Mouse (Mus musculus) bone marrow macrophage, adult 2 months (primary cell): ENCODE data around the gene Ovca2. TPM values are rescaled to one million over a fixed set of nuclear protein-coding genes. Genes with fewer than 3 reads are reported as not detected.

ENCODE experiments used
- H3K27ac ChIP-seq: 2 replicates; pipeline ENCODE4 v1.5.1; 2012; ENCODE audit warnings: low read depth, low read length; ENCODE audit not compliant: insufficient read depth
- H3K4me1 ChIP-seq: 2 replicates; pipeline ENCODE4 v1.6.1; 2012; ENCODE audit warnings: low read length; ENCODE audit not compliant: control insufficient read depth, insufficient read depth
- H3K4me3 ChIP-seq: 2 replicates; pipeline ENCODE4 v1.5.1; 2012; ENCODE audit warnings: mild to moderate bottlenecking, low read length, moderate library complexity; ENCODE audit not compliant: insufficient read depth
- CTCF ChIP-seq: IDR thresholded peaks from 2 replicates; pipeline ENCODE4 v1.5.1; 2012; ENCODE audit warnings: low read depth, mild to moderate bottlenecking, low read length, moderate library complexity
- POLR2A ChIP-seq: IDR thresholded peaks from 2 replicates; pipeline ENCODE4 v1.6.1; 2012; ENCODE audit warnings: mild to moderate bottlenecking, low read depth, low read length, borderline replicate concordance
- polyA plus RNA-seq: library from polyadenylated mRNA; stranded (reverse); fragments of >200 nt; gene quantifications from 2 replicates; pipeline ENCODE4 v1.2.4, GENCODE M21; 2012; ENCODE audit not compliant: missing spikeins, insufficient read depth, insufficient read length

Ovca2 gene
- polyA plus RNA-seq, 1 experiment, result 13.4 TPM

DNA sequence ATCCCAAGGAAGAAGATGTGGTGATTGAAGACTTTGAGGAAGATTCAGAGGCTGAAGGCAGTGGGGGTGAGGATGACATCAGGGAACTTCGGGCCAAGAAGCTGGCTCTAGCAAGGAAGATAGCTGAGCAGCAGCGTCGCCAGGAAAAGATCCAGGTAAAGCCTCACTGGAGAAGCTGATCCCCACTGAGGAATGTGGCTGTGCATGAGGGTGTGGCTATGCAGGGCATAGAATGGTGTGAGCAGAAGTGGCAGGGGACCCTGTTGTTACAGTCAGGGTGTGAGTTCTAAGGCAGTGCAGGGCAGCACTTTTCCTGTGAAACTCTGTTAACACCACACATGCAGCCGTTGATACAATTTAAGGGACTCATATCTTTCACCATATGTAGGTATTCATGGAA is 35.9 kb downstream of the Ovca2 start:
- TF ChIP-seq CTCF, result no peak
- no peak for TF ChIP-seq POLR2A
- H3K27ac ChIP-seq, result no peak overlapping the region

DNA sequence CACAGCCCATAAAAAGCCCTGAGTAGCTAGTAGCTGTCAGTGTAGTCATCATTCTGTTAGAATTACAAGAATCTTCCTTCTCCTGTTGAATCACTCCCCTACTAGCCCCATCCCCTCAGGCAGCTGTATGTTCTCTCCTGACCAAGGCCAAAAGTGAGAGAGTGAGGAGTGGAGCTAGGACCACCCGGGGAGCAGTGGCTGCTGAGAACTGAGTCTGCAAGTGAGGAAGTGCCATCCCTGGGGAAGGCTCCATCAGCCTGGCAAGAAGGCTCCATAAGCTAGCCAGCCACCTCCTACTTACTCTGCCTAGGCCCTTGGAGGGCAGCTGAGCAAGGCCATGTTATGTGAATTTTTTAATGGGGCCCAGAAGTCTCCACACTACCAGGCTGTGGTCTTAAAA is 36.7 kb downstream of the Ovca2 start:
- no peak overlapping the region for H3K4me3 ChIP-seq
- no peak for TF ChIP-seq POLR2A
- TF ChIP-seq CTCF, result no peak
- peaks cover 14% of the 10 kb centered on the region for H3K4me1 ChIP-seq
- H3K27ac ChIP-seq, result no peak overlapping the region

More for the DNA sequence above, 35.9 kb downstream of the Ovca2 start:
- Histone ChIP-seq H3K4me1 (peaks cover 11% of the 10 kb centered on the region), H3K4me3 (no peak overlapping the region)

DNA sequence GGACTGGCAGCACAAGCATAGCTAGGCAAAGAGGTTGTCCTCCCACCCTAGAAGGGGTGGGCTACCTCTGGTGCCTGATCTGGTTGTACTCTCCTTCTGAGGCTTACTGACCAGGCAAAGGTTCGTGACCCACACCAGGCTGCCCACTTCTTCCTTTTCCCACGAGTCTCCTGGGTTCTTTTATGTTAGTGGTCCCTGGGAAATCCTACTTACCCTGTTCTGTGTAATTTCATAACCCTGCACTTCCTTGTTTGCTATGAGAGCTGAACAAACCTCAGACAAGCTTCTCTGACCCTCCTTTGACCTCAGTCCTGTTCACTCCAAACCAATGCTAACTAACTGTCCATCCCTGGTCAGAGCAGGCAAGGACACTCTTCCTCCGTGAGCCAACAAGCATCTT is 37.6 kb downstream of the Ovca2 start:
- Histone ChIP-seq H3K4me1 (peaks cover 17% of the 10 kb centered on the region), H3K27ac (no peak overlapping the region)
- no peak for TF ChIP-seq CTCF
- no peak for TF ChIP-seq POLR2A

DNA sequence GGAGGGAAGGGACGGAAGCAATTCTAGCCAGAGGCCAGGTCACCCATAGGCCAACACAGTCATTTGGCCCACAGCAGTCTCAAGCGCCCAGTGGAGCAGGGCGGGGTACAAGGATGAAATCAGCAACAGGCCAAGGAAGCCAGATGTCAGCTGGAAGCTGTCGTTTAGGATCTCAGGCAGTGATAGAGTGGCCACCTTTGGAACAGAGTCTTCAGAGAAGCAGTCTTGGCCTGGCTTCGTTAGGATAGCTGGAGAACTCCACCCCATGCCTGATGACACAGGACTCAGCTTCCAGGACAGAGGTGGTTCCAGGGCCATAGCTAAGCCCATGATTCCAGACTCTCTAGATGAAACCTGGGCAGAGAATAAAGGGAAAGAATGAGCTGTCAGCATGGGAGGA is 38.2 kb downstream of the Ovca2 start:
- no peak overlapping the region for H3K27ac ChIP-seq
- H3K4me1 ChIP-seq, result peaks cover 17% of the 10 kb centered on the region
- no peak for TF ChIP-seq CTCF
- TF ChIP-seq POLR2A, result no peak
- no peak overlapping the region for H3K4me3 ChIP-seq

More for the DNA sequence above, 37.6 kb downstream of the Ovca2 start:
- no peak overlapping the region for H3K4me3 ChIP-seq

DNA sequence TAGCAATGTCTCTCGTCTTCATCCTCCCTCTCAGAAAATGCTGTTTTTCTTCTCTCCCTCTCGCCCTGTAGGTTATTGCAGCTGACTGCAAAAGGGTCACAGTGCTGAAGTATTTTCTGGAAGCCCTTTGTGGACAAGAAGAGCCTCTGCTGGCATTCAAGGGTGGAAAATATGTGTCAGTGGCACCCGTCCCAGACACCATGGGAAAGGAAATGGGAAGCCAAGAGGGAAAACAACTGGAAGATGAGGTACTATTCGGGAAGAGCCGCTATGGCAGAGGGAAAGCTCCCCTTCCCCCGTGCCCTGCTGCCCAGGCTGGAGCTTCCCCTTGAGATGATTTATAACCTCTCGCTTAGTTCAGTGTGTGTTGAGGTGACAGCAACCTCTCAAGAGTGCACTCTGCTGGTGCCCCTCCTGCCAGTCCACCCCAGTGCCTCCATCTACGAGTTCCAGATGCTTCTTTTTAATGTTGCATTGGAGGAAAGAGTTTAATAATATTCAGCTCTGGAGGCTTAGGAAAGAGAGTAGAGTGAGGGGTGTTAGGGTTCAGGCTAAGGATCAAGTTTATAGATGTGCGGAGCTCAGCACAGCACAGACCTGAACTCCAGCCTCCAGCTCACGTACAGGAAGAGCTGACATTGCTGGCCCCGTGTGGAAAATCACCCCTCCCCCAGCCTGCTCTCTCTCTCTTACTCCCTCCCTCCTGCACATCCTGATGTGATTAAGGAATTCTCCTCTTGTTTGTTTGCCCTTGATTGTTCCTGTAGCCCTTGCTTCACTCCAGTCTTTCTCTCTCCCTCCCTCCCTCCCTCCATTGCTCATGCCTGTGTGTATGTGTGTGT is 39.3 kb downstream of the Ovca2 start:
- TF ChIP-seq POLR2A, result no peak
- no peak for TF ChIP-seq CTCF
- Histone ChIP-seq H3K4me1 (peaks cover 17% of the 10 kb centered on the region), H3K4me3 (no peak overlapping the region), H3K27ac (no peak overlapping the region)

DNA sequence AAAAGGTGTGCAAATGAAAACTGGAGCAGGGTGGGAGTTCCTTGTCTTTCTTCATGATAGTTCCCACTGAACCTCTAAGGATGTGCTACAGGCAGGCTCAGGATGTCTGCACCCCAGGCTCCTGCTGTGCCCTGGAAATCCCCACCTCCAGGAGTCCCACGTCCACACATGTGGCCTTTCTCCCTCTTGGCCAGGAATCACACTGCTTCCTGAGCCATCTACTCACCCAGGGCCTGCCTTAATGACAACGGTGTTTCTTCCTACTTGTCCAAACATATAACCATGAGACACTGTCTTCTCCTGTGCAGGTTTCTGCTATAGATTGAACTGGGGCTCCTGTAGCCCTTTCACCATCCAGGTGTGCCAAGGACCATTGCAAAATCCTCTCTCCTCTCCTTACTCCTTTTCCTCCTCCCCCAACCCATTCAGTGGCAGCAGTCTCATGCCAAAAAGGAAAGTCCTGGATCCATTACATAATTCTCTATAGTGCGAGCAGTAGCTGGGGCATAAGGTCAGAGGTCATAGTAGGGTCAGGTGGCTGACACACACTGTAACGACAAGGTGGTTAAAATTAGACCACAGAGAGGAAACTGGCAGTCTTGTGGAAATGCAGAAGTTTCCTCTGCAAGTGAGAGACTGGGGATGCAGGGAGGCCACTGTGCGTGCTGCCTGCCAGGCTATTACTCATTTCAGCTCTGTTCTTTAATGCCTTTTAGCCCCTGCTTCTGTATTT is 41.8 kb downstream of the Ovca2 start:
- Histone ChIP-seq H3K4me1 (peaks cover 17% of the 10 kb centered on the region), H3K27ac (no peak overlapping the region)

DNA sequence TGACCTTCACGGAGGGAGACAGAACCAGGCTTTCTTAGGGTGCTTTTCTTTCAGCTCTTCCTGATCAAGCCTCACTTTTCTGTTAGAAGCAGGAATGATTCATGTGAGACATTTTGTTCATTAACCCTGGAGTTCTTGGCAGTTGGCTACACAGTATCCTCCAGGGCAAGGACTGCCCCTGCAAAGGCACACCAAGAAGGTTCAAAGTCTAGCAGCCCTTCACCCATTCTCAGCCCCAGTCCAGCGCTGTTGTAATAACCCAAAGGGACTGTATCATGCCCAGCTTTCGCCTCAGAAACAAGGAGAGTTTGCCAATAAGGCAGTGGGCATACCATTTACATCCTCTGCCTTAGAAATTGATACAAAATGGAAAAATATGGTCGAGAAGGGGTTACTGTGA is 43.3 kb downstream of the Ovca2 start:
- H3K4me1 ChIP-seq, result peaks cover 13% of the 10 kb centered on the region
- H3K4me3 ChIP-seq, result no peak overlapping the region
- H3K27ac ChIP-seq, result no peak overlapping the region
- no peak for TF ChIP-seq POLR2A
- no peak for TF ChIP-seq CTCF

More for the DNA sequence above, 41.8 kb downstream of the Ovca2 start:
- TF ChIP-seq CTCF (no peak), POLR2A (no peak)
- H3K4me3 ChIP-seq, result no peak overlapping the region

DNA sequence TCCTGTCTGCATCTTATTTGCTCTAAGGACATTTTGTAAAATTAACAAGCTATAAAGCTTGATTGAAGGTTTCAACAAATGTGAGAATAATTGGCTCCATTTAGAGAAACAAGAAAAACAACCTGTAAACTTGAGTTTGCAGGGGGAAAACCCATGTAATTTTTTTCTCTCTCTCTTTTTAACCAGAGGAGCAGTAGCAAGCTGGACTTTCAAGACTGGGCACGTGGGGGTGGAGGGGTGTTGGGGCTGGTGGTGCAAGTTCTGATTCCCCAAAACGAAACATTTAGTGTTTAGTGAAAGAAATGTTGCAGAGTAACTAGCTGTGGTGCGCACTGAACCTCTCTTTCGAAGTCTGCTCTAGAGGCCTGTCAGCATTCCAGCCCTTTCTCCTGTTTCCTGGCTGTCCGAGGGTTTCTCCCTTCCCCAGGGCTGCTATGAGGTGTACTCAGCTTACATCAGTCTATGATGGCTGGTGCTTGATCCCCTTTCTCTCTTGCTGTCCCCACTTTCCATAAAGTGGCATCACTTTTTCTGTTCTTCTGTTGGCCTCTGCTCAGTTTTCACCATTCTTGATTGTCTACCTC is 44.1 kb downstream of the Ovca2 start:
- TF ChIP-seq POLR2A, result no peak
- TF ChIP-seq CTCF, result no peak
- Histone ChIP-seq H3K4me1 (peaks cover 13% of the 10 kb centered on the region), H3K4me3 (no peak overlapping the region), H3K27ac (no peak overlapping the region)

DNA sequence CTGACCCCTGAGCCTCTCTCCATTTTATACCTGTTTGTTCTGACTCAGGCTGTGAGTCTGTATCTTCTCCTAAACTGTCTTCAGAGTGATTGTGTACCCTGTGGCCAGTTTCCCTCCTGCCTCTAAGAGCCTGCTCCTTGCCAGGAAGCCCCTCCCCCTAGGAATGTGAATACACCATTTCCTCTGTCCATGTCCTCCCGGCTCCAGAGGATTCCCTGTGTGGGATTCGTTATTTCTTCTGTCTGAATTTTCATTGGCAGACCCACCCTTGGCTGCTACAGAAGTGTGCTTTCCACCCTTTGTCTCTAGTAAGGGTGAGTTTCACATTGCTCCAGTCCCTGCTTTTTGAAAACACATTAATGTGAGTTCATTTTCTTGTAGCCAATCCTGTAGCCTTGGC is 44.7 kb downstream of the Ovca2 start:
- H3K27ac ChIP-seq, result no peak overlapping the region
- H3K4me1 ChIP-seq, result peaks cover 13% of the 10 kb centered on the region
- no peak for TF ChIP-seq CTCF
- no peak for TF ChIP-seq POLR2A
- H3K4me3 ChIP-seq, result no peak overlapping the region
